Mouse (Mus musculus): ENCODE measurements at regions not wholly inside any gene's neighbourhood (a gene's known extent, or its start where the extent isn't known, plus 50 kb on each side); places are given as distances from the start of the nearest gene placed in this dataset.
"Not testable (repeated sequence)": the region's sequence is repeated elsewhere in the genome, so short reads cannot be mapped to it uniquely, and the experiment has no call there.

DNA sequence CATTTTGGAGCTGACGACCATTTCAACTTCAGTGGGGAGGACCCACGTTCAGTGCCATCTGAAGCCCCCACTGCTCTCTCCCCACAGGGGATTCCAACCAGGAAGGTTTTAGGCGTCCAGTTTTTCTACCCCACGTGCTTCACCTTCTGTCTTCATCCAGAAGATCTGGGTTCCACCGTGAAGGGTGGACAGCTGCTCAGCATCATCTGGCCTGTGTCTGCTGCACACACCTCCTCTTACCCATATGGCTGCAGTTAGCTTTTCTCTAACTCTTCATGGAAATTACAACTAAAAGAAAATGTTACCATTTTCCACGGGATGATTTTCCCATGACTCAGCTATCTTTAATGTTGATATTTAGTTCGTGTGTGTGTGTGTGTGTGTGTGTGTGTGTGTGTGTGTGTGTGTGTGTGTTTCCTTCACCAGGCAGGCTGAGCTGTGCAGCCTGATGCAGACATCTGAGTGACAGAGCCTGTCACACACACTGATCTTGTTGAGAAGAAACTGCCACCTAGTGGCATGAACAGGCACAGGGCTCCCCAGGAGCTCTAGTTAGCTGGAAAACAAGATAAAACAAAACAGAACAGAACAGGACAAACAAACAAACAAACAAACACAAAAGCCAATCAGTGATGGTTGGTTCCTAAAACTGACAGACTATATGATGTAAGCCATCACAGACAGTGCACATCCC is 107.5 kb upstream of the Rasgrp1 start:
- ATAC-seq: peak; percentile 62

GRCm38 (mm10) chr2:117451818-117452217 is 109.0 kb upstream of the Rasgrp1 start:
- no peak for ATAC-seq

- no peak for ATAC-seq
These were observed 112.4 kb upstream of the Rasgrp1 start for GRCm38 (mm10) chr2:117455021-117455739.

GRCm38 (mm10) chr2:117455740-117456455 is 113.1 kb upstream of the Rasgrp1 start:
- ATAC-seq: no peak

GRCm38 (mm10) chr2:117456456-117457020 is 113.7 kb upstream of the Rasgrp1 start:
- no peak for ATAC-seq

GRCm38 (mm10) chr2:117461541-117462290 is 118.9 kb upstream of the Rasgrp1 start:
- ATAC-seq: no peak

GRCm38 (mm10) chr2:117474885-117475542 is 132.2 kb upstream of the Rasgrp1 start:
- ATAC-seq: no peak

DNA sequence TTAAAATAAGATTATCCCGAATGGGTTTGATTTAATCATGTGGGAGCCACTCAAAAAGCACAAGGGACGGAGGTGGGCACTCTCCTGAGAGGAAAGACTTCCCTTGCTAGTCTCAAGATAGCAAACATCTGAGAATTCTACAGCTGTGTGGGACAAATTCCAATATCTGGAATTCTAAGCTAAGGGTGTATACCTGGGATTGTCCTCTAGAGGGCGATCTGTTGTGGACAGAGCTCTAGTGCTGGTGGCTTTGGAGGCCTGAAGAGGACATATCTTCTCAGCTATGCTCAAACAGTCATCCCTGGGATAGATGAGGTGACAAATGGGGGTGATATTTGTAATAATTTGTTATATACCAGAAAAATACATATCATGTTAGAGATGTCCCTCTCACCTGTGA is 132.8 kb upstream of the Rasgrp1 start:
- no peak for ATAC-seq

- not testable (repeated sequence) for ATAC-seq
These were observed 134.7 kb upstream of the Rasgrp1 start for GRCm38 (mm10) chr2:117477503-117477902.

DNA sequence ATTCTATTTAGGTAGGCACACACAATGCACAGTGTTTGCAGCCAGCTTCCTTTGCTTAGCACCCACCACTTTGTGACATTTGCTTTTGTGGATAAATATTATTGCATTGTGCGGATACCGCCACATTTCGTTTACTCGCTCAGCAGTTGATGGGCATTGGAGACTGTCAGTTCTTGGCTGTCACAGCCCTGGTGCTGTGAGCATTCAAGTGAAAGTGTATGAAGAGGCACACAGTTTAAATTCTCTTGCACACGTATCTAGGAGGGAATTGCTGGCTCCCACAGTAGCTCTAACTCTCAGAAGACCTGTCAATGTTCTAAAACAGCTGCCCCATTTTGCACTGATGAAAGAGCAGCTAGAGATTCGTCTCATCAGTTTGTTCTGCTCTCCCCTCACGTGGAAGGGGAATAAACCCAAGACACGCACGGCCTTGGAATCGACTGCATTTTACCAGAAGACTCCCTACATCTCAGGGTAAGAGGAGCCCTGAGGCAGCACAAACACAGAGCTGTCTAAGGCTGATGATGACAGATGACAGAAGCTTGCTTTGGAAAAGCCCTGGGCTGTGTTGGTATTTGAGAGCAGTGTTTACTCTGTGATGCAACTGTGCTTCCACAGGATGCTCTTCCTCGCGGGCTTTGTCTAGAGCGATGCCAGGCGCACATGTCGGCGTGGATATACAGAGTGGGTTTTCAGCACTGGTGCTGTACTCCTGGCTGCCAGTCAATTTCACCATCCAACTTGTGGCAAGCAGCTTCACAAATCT is 136.6 kb upstream of the Rasgrp1 start:
- ATAC-seq: not testable (repeated sequence)

- no peak for ATAC-seq
These were observed 143.6 kb upstream of the Rasgrp1 start for GRCm38 (mm10) chr2:117486447-117486846.

DNA sequence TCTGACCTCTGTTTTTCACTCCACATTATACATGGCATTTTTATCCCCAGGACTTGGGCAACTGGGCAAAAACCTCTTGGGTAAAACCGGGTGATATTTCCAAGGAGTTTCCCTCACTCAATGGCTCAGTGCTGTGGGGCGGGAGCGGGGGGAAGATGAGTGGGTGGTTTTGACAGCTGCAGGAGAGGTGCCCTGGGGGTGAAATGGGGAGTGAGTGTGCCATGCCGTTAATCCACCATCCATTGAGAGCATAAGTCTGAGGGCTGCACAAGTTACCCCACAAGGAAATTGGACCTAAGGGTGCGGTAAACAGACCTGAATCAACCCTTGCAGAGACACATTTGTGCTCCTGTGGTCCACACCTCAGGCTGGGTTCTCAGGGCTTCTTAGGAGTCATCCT is 155.8 kb upstream of the Rasgrp1 start:
- ATAC-seq: no peak

DNA sequence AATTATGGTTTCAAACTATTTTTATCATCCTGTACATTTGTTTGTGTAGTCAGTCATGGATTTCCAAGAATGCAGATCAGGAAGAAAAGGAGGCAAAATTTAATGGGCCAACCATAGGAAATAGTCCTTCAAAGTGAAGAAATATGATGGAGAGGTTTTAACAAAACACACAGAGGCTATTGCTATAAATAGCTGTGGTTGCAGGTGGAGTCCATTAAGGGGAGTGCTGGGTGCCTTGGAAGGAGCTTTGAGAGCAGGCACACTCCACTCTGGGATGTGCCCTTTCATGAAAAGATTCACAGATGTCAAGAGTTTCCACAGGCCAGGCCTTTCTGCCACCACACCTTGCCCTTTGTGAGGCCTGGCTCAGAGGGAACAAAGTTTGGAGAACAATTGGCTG is 159.8 kb upstream of the Rasgrp1 start:
- no peak for ATAC-seq

DNA sequence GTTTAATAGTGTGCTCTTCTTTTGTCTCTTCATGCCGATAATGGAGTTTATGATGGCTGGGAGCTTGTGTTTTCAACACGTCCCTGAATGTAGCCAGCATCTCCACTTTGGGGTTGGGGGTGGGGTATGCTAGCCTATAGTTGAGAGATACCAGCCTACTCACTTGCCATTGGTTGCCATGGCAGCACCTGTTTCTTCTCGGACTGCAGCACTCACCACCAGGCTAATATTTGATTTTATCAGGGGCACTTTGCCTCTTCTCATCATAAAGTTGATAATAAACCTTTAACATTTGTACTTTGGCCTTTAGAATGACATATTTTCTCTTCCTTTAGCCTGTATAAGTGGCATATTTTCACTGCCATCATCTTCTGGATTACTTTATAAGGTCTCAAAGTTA is 168.9 kb upstream of the Rasgrp1 start:
- ATAC-seq: no peak

DNA sequence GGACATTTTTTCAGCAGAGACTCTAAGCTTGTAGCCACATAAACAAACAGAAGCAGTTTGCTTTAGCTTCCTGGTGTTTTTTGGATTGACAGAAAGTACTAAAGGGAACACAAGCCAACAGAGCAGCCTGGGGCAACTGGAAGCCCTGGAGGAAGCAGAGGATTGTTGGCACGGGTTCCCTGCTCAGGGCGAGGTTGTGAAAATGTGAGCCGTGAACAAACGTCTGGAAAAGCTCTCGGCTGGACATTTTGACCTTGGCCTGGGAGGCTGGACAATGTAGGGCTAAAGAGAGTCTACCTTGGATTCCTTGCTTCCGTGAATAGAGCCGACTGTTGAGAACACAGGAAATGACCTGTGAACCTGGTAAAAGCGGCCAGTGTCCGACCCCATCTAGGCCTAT is 169.8 kb upstream of the Rasgrp1 start:
- ATAC-seq: no peak

DNA sequence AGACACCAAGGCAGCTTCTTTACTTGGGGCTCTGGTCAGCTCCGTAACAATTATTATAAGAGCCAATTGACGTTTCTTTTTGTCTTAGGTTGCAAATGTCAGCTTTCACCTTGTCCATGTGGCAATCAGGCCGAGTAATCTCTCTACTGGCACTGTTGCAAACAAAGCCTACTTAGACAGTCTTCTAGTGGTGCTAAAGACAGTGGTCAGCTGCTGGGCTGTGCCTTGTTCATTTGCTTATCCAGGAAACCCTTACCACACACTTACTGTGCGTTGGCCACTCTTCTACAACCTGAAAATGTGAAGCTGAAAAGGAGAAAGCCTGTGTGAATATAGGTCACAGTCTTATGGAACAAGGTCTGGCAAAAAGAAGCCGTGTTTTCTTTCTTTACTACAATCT is 181.6 kb upstream of the Rasgrp1 start:
- ATAC-seq: no peak

DNA sequence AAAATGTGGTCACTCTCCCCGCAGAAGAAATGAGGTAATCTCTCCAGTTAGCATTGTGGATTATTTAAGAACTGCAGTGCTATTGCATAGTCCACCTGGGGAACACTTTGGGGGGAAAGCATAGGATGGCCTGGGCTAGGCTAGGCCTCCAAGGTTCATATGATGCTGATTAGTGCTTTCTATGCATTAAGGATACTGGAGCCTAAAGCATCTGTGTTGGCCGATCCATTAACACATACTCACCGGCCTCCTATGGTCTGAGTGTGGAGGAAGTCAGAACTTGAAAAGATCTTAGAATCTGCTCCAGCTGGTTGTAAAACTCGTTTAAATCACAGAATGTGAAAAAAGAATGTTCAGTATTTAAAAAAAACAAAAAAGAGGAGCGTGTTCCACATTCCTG is 196.1 kb upstream of the Rasgrp1 start:
- no peak for ATAC-seq

- ATAC-seq: no peak
These were observed 196.5 kb upstream of the Rasgrp1 start for GRCm38 (mm10) chr2:117539285-117539684.

- ATAC-seq: no peak
These were observed 198.7 kb upstream of the Rasgrp1 start for GRCm38 (mm10) chr2:117541471-117541870.

DNA sequence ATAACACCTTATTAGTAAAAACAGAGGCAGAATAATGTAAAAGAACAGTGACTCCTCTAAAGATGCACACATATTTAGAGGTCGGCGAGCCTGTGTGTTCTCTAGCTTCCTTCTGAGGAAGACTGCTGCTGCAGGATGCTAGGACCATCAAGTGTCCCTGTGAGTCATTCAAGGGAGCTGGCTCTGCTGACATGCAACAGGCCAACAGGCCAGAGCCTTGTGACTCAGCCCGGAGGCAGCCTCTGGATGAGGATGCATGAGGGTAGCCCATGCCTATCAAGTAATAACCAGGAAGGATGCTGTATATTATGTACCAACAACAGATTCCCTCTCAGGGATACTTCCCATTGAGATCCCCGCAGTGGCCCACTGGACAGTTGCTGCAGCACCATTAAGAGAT is 199.5 kb upstream of the Rasgrp1 start:
- ATAC-seq: no peak

DNA sequence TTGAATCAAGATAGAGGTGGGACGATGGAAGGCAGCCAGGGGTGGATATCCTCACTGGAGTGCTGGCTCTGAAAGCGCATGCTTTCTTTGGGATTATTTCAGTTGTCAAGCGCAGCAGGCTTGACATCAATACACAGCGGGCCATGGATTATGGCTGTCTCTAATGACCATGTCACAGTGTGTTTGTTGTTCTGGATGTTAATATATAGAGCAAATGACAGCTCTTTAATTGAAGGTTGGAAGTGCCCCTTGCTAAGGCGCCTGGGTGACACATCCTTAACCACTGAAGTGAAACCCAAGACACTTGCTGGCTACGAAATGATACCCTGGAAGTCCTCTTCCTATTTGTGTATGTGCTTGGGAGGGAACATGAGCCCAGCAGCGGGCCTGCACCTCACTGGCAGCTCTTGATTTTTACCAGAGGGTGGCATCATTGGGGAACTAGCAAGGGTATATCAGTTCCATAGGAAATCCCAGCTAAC is 200.5 kb upstream of the Rasgrp1 start:
- no peak for ATAC-seq

Data from CD4-positive, CD25-positive, alpha-beta regulatory T cell, adult 4 months (primary cell).